Mouse (Mus musculus): ENCODE measurements at regions not wholly inside any gene's neighbourhood (a gene's known extent, or its start where the extent isn't known, plus 50 kb on each side); places are given as distances from the start of the nearest gene placed in this dataset.
"Not testable (repeated sequence)": the region's sequence is repeated elsewhere in the genome, so short reads cannot be mapped to it uniquely, and the experiment has no call there.

- ATAC-seq (ENCODE audit: low FRiP score, low TSS enrichment): no peak
- 49% methylated on average over 4 of the region's 4 CpGs for WGBS
- no peak overlapping the region for H3K4me3 ChIP-seq (ENCODE audit: low read length)
- H3K9me3 ChIP-seq (ENCODE audit: control insufficient read depth, low read length): no peaks in the 10 kb centered on the region
- H3K4me2 ChIP-seq (replicated peaks; ENCODE audit: low read depth, low read length): no peak overlapping the region
- no peaks in the 10 kb centered on the region for H3K27me3 ChIP-seq (ENCODE audit: control insufficient read depth, insufficient read depth, low read length)
- peaks cover 12% of the 10 kb centered on the region for H3K4me1 ChIP-seq (ENCODE audit: control insufficient read depth, insufficient read depth, low read length)
- H3K9ac ChIP-seq (ENCODE audit: low read depth, low read length): no peak overlapping the region
- no peaks in the 10 kb centered on the region for H3K36me3 ChIP-seq (ENCODE audit: control insufficient read depth, insufficient read depth, low read length)
- no peak overlapping the region for H3K27ac ChIP-seq (ENCODE audit: low read depth, low read length)
Measured at GRCm38 (mm10) chr1:157036779-157037178, 71.7 kb downstream of the Tex35 start.

GRCm38 (mm10) chr1:157035221-157035620 is 73.3 kb downstream of the Tex35 start:
- not testable (repeated sequence) for H3K9ac ChIP-seq (ENCODE audit: low read depth, low read length); ATAC-seq (ENCODE audit: low FRiP score, low TSS enrichment); H3K27ac ChIP-seq (ENCODE audit: low read depth, low read length); H3K4me2 ChIP-seq (replicated peaks; ENCODE audit: low read depth, low read length); H3K9me3 ChIP-seq (ENCODE audit: control insufficient read depth, low read length); H3K4me3 ChIP-seq (ENCODE audit: low read length); H3K27me3 ChIP-seq (ENCODE audit: control insufficient read depth, insufficient read depth, low read length); H3K36me3 ChIP-seq (ENCODE audit: control insufficient read depth, insufficient read depth, low read length)
- H3K4me1 ChIP-seq (ENCODE audit: control insufficient read depth, insufficient read depth, low read length): peaks cover 12% of the 10 kb centered on the region
- WGBS: 94% methylated on average over 8 of the region's 8 CpGs

GRCm38 (mm10) chr1:157028682-157029081 is 79.8 kb downstream of the Tex35 start:
- no peak overlapping the region for H3K4me3 ChIP-seq (ENCODE audit: low read length)
- H3K9me3 ChIP-seq (ENCODE audit: control insufficient read depth, low read length): no peaks in the 10 kb centered on the region
- H3K9ac ChIP-seq (ENCODE audit: low read depth, low read length): no peak overlapping the region
- no peaks in the 10 kb centered on the region for H3K4me1 ChIP-seq (ENCODE audit: control insufficient read depth, insufficient read depth, low read length)
- H3K36me3 ChIP-seq (ENCODE audit: control insufficient read depth, insufficient read depth, low read length): no peaks in the 10 kb centered on the region
- H3K27me3 ChIP-seq (ENCODE audit: control insufficient read depth, insufficient read depth, low read length): no peaks in the 10 kb centered on the region
- H3K27ac ChIP-seq (ENCODE audit: low read depth, low read length): no peak overlapping the region
- H3K4me2 ChIP-seq (replicated peaks; ENCODE audit: low read depth, low read length): no peak overlapping the region
- no peak for ATAC-seq (ENCODE audit: low FRiP score, low TSS enrichment)
- 91% methylated on average over 3 of the region's 3 CpGs for WGBS

- no peaks in the 10 kb centered on the region for H3K4me1 ChIP-seq (ENCODE audit: control insufficient read depth, insufficient read depth, low read length)
- H3K9me3 ChIP-seq (ENCODE audit: control insufficient read depth, low read length): no peaks in the 10 kb centered on the region
- H3K27me3 ChIP-seq (ENCODE audit: control insufficient read depth, insufficient read depth, low read length): no peaks in the 10 kb centered on the region
- 66% methylated on average over 7 of the region's 7 CpGs for WGBS
- no peak overlapping the region for H3K9ac ChIP-seq (ENCODE audit: low read depth, low read length)
- H3K4me3 ChIP-seq (ENCODE audit: low read length): no peak overlapping the region
- ATAC-seq (ENCODE audit: low FRiP score, low TSS enrichment): no peak
- no peak overlapping the region for H3K4me2 ChIP-seq (replicated peaks; ENCODE audit: low read depth, low read length)
- H3K36me3 ChIP-seq (ENCODE audit: control insufficient read depth, insufficient read depth, low read length): no peaks in the 10 kb centered on the region
- no peak overlapping the region for H3K27ac ChIP-seq (ENCODE audit: low read depth, low read length)
Measured at GRCm38 (mm10) chr1:157027681-157028080, 80.8 kb downstream of the Tex35 start.

GRCm38 (mm10) chr1:157023462-157023861 is 84.0 kb upstream of the Ralgps2 start:
- no peaks in the 10 kb centered on the region for H3K36me3 ChIP-seq (ENCODE audit: control insufficient read depth, insufficient read depth, low read length)
- no peak overlapping the region for H3K4me2 ChIP-seq (replicated peaks; ENCODE audit: low read depth, low read length)
- no peak for ATAC-seq (ENCODE audit: low FRiP score, low TSS enrichment)
- H3K4me3 ChIP-seq (ENCODE audit: low read length): no peak overlapping the region
- H3K27me3 ChIP-seq (ENCODE audit: control insufficient read depth, insufficient read depth, low read length): no peaks in the 10 kb centered on the region
- H3K4me1 ChIP-seq (ENCODE audit: control insufficient read depth, insufficient read depth, low read length): no peaks in the 10 kb centered on the region
- WGBS: 60% methylated on average over 6 of the region's 6 CpGs
- no peak overlapping the region for H3K27ac ChIP-seq (ENCODE audit: low read depth, low read length)
- H3K9ac ChIP-seq (ENCODE audit: low read depth, low read length): no peak overlapping the region
- H3K9me3 ChIP-seq (ENCODE audit: control insufficient read depth, low read length): no peaks in the 10 kb centered on the region

- Histone ChIP-seq H3K4me3 (ENCODE audit: low read length) (no peak overlapping the region), H3K27ac (ENCODE audit: low read depth, low read length) (no peak overlapping the region), H3K9me3 (ENCODE audit: control insufficient read depth, low read length) (no peaks in the 10 kb centered on the region), H3K9ac (ENCODE audit: low read depth, low read length) (no peak overlapping the region), H3K27me3 (ENCODE audit: control insufficient read depth, insufficient read depth, low read length) (no peaks in the 10 kb centered on the region), H3K36me3 (ENCODE audit: control insufficient read depth, insufficient read depth, low read length) (no peaks in the 10 kb centered on the region), H3K4me1 (ENCODE audit: control insufficient read depth, insufficient read depth, low read length) (no peaks in the 10 kb centered on the region), H3K4me2 (replicated peaks; ENCODE audit: low read depth, low read length) (no peak overlapping the region)
- no peak for ATAC-seq (ENCODE audit: low FRiP score, low TSS enrichment)
- WGBS: 51% methylated on average over 12 of the region's 12 CpGs
Measured at GRCm38 (mm10) chr1:157022456-157023435, 83.3 kb upstream of the Ralgps2 start.

GRCm38 (mm10) chr1:157019892-157020291 is 80.5 kb upstream of the Ralgps2 start:
- Histone ChIP-seq H3K27ac (ENCODE audit: low read depth, low read length) (no peak overlapping the region), H3K36me3 (ENCODE audit: control insufficient read depth, insufficient read depth, low read length) (no peaks in the 10 kb centered on the region), H3K4me1 (ENCODE audit: control insufficient read depth, insufficient read depth, low read length) (no peaks in the 10 kb centered on the region), H3K27me3 (ENCODE audit: control insufficient read depth, insufficient read depth, low read length) (no peaks in the 10 kb centered on the region), H3K4me3 (ENCODE audit: low read length) (no peak overlapping the region), H3K9ac (ENCODE audit: low read depth, low read length) (no peak overlapping the region), H3K9me3 (ENCODE audit: control insufficient read depth, low read length) (no peaks in the 10 kb centered on the region), H3K4me2 (replicated peaks; ENCODE audit: low read depth, low read length) (no peak overlapping the region)
- no peak for ATAC-seq (ENCODE audit: low FRiP score, low TSS enrichment)
- WGBS: 65% methylated on average over 7 of the region's 7 CpGs

GRCm38 (mm10) chr1:157018726-157019125 is 79.3 kb upstream of the Ralgps2 start:
- 86% methylated on average over 2 of the region's 2 CpGs for WGBS
- 0 out of 2 replicates have a peak overlapping the region, but pooled peaks have one; percentile 5 for H3K27ac ChIP-seq (ENCODE audit: low read depth, low read length)

GRCm38 (mm10) chr1:157017198-157017994 is 78.0 kb upstream of the Ralgps2 start:
- no peak for ATAC-seq (ENCODE audit: low FRiP score, low TSS enrichment)
- no peaks in the 10 kb centered on the region for H3K9me3 ChIP-seq (ENCODE audit: control insufficient read depth, low read length)
- H3K36me3 ChIP-seq (ENCODE audit: control insufficient read depth, insufficient read depth, low read length): no peaks in the 10 kb centered on the region
- no peaks in the 10 kb centered on the region for H3K27me3 ChIP-seq (ENCODE audit: control insufficient read depth, insufficient read depth, low read length)
- H3K9ac ChIP-seq (ENCODE audit: low read depth, low read length): no peak overlapping the region
- no peak overlapping the region for H3K4me3 ChIP-seq (ENCODE audit: low read length)
- no peak overlapping the region for H3K27ac ChIP-seq (ENCODE audit: low read depth, low read length)
- 72% methylated on average over 13 of the region's 13 CpGs for WGBS
- no peak overlapping the region for H3K4me2 ChIP-seq (replicated peaks; ENCODE audit: low read depth, low read length)
- H3K4me1 ChIP-seq (ENCODE audit: control insufficient read depth, insufficient read depth, low read length): peaks cover 8% of the 10 kb centered on the region; the same call in 1 of the 2 replicates

More at GRCm38 (mm10) chr1:157018726-157019125, 79.3 kb upstream of the Ralgps2 start:
- H3K4me3 ChIP-seq (ENCODE audit: low read length): no peak overlapping the region
- no peaks in the 10 kb centered on the region for H3K9me3 ChIP-seq (ENCODE audit: control insufficient read depth, low read length)
- H3K27me3 ChIP-seq (ENCODE audit: control insufficient read depth, insufficient read depth, low read length): no peaks in the 10 kb centered on the region
- ATAC-seq (ENCODE audit: low FRiP score, low TSS enrichment): no peak
- no peak overlapping the region for H3K9ac ChIP-seq (ENCODE audit: low read depth, low read length)
- peaks cover under 1% of the 10 kb centered on the region; the same call in 1 of the 2 replicates for H3K4me1 ChIP-seq (ENCODE audit: control insufficient read depth, insufficient read depth, low read length)
- no peaks in the 10 kb centered on the region for H3K36me3 ChIP-seq (ENCODE audit: control insufficient read depth, insufficient read depth, low read length)
- H3K4me2 ChIP-seq (replicated peaks; ENCODE audit: low read depth, low read length): no peak overlapping the region

Data from kidney, embryonic 14.5 days (tissue).